12 mouse cellular contexts compared by ENCODE assay signal in the genomic region with DNA sequence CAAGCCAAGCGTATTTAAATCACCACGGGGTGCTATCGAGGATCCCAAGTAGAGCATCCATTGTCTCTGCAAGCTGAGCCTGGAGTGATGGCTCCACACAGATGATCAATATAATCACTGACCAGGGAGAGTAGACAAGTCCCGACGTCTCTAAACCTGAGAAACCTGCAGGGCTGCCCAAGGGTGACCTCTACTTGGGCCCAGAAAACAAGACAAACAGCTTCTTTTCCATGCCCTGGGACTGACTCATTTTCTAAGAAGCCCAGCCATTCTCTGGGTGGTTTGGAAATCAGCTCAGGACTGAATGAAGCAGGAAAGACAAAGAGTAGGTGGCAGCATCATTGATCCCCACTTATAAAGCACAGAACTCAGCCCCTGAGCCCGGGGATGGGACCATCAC.
"Had no signal": no experiment of that assay in that cellular context is flagged by ENCODE, and none has a peak within 500 bp of the region (broad histone marks: within the 10 kb centered on the region; RNA-seq: fewer than 3 reads in every experiment).

No protein-coding gene starts in this region.

- H3K4me2 ChIP-seq: limb, embryonic 13.5 days; midbrain, embryonic 15.5 days; neural tube, embryonic 13.5 days; stomach, embryonic 15.5 days had no signal

- H3K27ac ChIP-seq: kidney, postnatal 0 days; limb, embryonic 13.5 days; liver, embryonic 14.5 days; midbrain, embryonic 15.5 days; neural tube, embryonic 13.5 days; stomach, embryonic 15.5 days had no signal

- H3K9me3 ChIP-seq: limb, embryonic 13.5 days; midbrain, embryonic 15.5 days; neural tube, embryonic 13.5 days; stomach, embryonic 15.5 days had no signal

- H3K4me3 ChIP-seq: limb, embryonic 13.5 days; midbrain, embryonic 15.5 days; neural tube, embryonic 13.5 days; stomach, embryonic 15.5 days had no signal

- H3K36me3 ChIP-seq: limb, embryonic 13.5 days; midbrain, embryonic 15.5 days; neural tube, embryonic 13.5 days; stomach, embryonic 15.5 days had no signal

- DNase-seq: kidney, adult 11 months; kidney, adult 9 months; kidney, postnatal 36 days; layer of hippocampus, adult 9-11 months; left cerebral cortex, postnatal 4 days; retina, postnatal 1 day had no signal

- H3K9ac ChIP-seq: limb, embryonic 13.5 days; liver, embryonic 14.5 days; midbrain, embryonic 15.5 days; neural tube, embryonic 13.5 days; stomach, embryonic 15.5 days had no signal

- H3K4me1 ChIP-seq: midbrain, embryonic 15.5 days; neural tube, embryonic 13.5 days; stomach, embryonic 15.5 days had no signal

- H3K27me3 ChIP-seq: limb, embryonic 13.5 days; midbrain, embryonic 15.5 days; neural tube, embryonic 13.5 days; stomach, embryonic 15.5 days had no signal

- ATAC-seq: midbrain, embryonic 15.5 days had no signal
